Mouse (Mus musculus) layer of hippocampus, adult 2 months (tissue): ENCODE data around the gene Osbpl10. TPM values are rescaled to one million over a fixed set of nuclear protein-coding genes. Genes with fewer than 3 reads are reported as not detected.
A peak's percentile ranks its signal among the peaks of the same experiment; 100 is the strongest.

ENCODE experiments used
- DNase-seq, 2 experiments: peaks; one replicate each; pipeline ENCODE4 v3.0.0; 2022; ENCODE audit warnings: low spot score in 2 of 2
- H3K27ac ChIP-seq: fragments of 200-600 bp; 2 replicates; pipeline ENCODE4 v1.8.1; 2022
- H3K4me3 ChIP-seq: fragments of 200-600 bp; 2 replicates; pipeline ENCODE4 v1.8.1; 2022; ENCODE audit warnings: mild to moderate bottlenecking
- CTCF ChIP-seq: fragments of 200-600 bp; conservative IDR thresholded peaks from 2 replicates; pipeline ENCODE4 v1.8.1; 2022; ENCODE audit warnings: antibody characterized with exemption, mild to moderate bottlenecking, moderate library complexity
- total RNA-seq, 2 experiments: library from RNA; stranded (reverse); gene quantifications; 2 replicates each; pipeline ENCODE4 v1.2.3; 2021

Gene Osbpl10
- total RNA-seq, 2 experiments from 2014 or later = 19.0 to 19.5 TPM

DNA sequence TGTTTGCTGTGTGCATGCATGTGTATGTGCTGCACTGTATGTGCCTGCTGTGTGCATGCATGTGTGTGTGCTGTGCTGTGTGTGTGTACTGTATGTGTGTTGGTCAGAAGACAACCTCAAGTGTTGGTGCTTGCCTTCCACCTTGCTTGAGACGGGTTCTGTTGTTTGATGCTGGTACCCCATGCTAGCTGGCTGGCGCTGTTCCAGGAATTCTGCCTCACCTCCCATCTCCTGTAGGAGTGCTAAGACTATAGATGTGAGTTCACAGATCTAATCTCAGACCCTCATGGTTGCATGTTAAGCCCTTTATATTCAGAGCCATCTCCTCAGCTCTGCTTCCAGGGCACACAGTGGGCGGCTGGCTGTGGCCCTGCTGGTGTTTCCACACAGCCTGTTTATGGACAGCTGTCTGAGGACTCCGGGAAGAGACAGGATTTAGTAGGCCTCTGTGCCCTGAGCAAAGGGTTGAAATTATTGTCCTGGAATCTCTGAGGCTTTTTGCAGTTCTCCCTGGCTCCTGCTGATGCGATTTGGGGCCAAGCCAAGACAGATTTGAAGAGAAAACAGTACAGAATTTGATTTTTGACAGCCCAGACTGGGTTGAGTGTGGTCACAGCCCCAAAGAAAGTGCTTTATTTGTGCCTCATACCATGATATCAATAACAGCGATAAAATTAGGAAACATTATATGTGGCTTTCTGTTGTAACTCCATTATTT lies 10.4 kb downstream of the Osbpl10 start:
- DNase-seq = peak; percentile 19 to 38
- no peak for TF ChIP-seq CTCF
- Histone ChIP-seq H3K4me3 (no peak overlapping the region), H3K27ac (peak overlapping the region; percentile 37)

DNA sequence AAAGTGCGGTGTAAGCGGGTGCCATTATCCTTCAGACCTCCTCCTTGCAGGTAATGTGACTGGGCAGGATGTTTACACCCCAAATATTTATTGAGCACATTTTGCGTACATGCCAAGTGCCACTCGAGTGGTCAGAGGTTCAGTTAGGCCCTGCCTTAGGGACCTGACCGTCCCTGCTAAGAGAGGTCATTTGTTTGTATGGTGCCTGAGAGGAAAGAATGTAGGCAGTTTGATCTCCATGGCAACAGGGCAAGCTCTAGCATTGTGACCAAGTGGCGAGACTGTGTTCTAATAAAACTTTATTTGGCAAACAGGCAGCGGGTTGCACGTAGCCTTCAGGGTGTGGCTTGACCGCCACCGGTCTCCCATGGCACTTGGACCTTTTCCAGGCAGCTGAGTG lies 12.1 kb downstream of the Osbpl10 start:
- DNase-seq = no peak
- Histone ChIP-seq H3K27ac (no peak overlapping the region), H3K4me3 (no peak overlapping the region)
- TF ChIP-seq CTCF = no peak

DNA sequence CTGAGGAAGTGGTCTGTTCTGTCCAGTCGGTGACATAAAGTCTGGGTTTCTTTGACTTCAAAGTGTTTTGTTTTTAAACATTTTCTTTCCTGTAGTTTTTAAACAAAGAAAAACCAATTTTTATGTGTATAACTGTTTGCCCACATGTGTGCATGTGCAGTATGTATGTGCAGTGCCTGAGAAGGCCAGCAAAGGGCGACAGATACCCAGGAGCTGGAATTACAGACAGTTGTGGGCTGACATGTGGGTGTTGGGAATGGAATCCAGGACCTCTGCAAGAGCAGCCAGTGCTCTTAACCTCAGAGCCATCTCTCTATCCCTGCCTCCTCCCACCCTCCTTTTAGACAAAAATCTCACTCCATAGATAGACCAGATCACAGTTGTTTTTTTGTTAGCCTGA lies 14.2 kb downstream of the Osbpl10 start:
- TF ChIP-seq CTCF = no peak
- no peak overlapping the region for H3K27ac ChIP-seq
- DNase-seq = no peak
- H3K4me3 ChIP-seq = no peak overlapping the region

DNA sequence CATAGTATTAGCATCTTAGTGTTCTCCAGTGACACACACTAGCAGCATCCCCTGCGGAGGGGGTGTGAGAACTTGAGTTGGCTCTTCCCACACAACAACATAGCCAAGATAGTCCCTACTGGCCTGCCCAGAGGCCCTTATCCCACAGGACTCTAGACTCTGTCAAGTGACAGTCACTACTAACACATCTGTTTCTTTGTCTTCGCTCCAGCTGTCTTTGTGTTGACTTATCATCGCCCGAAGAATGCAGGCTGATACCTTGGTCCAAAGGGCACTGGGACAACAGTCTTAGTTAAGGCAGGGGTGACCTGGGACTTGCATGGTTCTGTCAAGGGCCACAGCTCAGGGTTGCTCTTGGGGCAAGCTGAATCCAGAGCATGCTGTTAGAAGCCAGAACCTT lies 16.9 kb downstream of the Osbpl10 start:
- Histone ChIP-seq H3K4me3 (no peak overlapping the region), H3K27ac (no peak overlapping the region)
- DNase-seq = peak in 1 of 2 experiments; percentile 2
- TF ChIP-seq CTCF = no peak

DNA sequence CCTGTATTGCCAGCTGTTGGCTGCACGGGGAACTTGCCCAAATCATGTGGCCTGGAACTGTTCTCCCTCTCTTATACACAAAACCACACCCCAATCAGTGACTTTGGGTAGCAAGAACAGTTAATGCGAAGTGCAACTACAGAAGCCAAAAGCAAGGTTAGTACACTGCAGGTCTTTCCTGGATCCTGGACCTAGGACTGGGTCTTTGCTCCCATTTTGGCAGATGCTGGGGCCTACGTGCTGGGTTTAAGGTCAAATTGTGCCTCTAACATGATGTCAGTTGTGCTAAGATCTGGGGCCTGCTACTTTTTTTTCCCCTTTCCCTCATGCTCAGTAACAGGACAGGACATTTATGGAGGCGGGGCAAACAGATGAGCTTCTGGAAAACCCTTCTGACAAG lies 17.3 kb downstream of the Osbpl10 start:
- Histone ChIP-seq H3K27ac (no peak overlapping the region), H3K4me3 (no peak overlapping the region)
- DNase-seq = no peak
- no peak for TF ChIP-seq CTCF

DNA sequence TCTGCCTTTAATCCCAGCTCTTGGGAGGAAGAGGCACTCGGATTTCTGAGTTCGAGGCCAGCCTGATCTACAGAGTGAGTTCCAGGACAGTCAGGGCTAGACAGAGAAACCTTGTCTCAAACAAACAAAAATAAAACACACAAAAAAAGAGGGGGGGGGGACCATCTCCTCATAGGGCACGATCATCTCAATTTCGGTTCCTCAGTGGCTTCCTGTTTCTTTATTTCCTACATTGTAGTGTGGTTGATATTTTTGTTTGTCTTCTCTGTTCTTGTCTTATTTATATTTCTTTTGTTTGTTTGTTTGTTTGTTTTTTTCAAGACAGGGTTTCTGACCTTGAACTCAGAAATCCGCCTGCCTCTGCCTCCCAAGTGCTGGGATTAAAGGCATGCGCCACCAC lies 18.1 kb downstream of the Osbpl10 start:
- no peak overlapping the region for H3K4me3 ChIP-seq
- no peak overlapping the region for H3K27ac ChIP-seq
- no peak for TF ChIP-seq CTCF
- DNase-seq = no peak

DNA sequence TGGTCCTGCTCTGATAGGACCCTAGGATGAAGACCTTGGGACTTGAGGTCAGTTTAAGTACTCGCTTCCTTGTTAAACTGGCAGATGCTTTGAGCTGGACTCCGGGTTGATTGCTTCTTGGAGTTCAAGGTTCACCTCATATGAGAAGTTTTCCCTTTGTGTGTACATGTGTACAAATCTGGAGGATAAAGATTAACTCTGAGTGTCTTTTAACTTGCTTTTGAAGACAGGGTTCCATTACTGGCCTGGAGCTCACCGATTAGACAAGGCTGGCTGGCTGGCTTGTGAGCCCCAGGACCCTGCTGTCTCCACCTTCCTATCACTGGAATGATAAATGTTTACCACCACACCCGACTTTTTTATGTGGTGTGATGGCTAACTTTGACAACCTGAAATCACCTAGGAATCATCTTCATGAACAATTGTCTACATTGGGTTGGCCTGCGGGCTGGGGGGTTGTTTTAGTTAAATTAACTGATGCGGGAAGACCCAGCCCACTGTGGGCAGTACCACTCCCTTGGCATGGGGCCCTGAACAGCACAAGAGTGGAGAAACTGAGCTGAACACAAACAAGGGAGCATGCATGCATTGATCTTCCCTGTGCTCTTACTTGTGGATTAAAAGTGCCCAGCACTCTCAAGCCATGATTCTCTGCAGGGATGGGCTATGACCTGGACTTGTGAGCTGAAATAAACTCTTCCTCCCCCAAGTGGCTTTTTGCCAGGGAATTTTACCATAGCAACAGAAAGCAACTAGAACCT lies 20.8 kb downstream of the Osbpl10 start:
- Histone ChIP-seq H3K27ac (no peak overlapping the region), H3K4me3 (no peak overlapping the region)
- TF ChIP-seq CTCF = no peak
- no peak for DNase-seq

DNA sequence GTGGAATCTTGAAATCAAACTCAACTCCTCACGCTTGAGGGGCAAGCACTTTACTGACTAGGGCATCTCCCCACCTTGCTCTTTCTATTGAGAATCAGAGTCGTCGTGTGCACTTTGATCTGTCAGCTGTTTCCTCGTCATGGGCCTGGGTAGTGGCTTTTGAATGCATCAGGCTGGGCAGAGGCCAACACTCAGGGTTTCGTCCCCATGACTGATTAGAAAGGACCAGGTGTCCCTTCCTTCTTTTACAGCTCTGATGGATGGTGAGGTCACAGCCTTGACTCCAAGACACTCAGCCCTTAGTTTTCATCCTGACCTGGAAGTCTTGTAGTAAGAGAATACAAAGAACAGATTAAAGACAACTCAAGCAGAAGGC lies 21.4 kb downstream of the Osbpl10 start:
- Histone ChIP-seq H3K4me3 (no peak overlapping the region), H3K27ac (no peak overlapping the region)
- no peak for DNase-seq
- no peak for TF ChIP-seq CTCF

DNA sequence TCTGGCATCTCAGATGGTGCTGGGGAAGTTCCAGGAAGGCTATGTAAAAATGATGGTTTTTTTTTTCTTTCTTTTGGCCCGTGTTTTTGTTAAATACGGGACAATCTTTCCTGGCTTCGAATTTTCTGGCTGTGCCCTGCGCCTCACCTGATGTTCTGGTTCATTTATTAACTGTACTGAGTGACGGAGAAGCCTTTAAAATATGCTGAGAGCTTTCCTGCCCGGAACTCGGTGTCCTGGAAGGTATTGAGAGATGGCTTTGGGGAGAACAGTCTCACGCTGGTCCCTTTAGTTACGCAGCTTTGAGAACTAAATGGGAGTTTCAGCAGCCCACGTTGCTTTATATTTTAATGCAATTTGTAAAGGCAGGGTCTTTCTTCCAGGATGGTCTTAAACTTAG lies 27.1 kb downstream of the Osbpl10 start:
- DNase-seq = no peak
- no peak overlapping the region for H3K4me3 ChIP-seq
- H3K27ac ChIP-seq = no peak overlapping the region
- no peak for TF ChIP-seq CTCF

DNA sequence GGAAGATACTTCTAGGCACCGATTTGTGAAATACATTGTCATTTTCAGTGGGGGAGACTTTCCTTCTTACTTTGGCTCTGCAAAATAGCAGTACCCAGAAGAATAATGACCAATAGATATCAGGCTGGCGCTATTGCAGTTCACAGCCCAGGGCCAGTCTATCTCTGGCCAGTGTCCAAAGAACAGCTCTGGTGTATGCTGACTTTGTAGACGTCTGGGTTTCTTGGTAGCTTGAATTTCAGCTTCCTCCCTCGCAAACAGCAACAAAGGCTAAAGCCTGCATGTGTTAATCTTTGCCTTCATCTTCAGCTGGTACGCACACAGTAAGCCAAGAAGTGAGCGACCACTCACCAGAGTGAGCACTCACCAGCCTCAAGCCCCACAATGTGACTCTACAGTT lies 29.4 kb downstream of the Osbpl10 start:
- H3K4me3 ChIP-seq = no peak overlapping the region
- no peak overlapping the region for H3K27ac ChIP-seq
- no peak for DNase-seq
- TF ChIP-seq CTCF = no peak

DNA sequence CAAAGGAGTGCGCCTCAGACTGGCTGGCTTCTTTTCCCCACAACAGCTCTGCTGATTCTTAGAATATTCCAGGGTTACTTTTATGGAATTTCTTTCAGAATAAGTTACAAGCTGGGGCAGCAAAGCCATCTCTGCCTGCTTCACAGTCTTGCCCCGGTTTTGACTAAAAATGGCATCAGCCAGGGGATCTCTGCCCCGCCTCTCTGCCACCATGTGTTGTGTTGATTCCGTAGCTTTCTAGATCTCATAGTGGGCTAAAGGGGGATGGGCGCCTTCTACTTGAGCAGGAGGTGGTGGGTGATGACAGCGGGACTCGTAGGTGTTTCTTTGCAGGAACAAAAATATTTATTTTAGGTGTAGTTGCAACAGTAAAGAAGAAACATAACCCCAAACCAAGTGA lies 29.8 kb downstream of the Osbpl10 start:
- H3K4me3 ChIP-seq = no peak overlapping the region
- H3K27ac ChIP-seq = no peak overlapping the region
- DNase-seq = peak in 1 of 2 experiments; percentile 25
- TF ChIP-seq CTCF = no peak

DNA sequence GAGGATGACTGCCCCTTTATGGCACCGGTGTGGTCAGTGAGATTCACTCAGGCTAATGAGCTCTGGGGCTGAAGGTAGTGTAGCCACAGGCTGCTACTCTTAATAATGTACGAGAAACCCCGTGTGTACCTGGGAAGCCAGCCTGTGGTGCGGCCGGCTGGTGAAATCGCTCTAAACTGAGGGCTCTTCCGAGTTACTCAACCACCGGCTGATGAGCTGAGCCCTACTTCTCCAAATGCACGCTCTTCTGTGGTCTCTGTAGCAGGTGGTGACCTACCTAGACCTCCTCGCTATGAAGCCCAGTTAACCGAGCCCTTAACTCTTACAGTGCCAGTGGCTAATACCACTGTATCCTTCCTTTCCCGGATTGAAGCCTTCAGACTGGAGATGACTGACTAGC lies 34.0 kb downstream of the Osbpl10 start:
- no peak overlapping the region for H3K4me3 ChIP-seq

DNA sequence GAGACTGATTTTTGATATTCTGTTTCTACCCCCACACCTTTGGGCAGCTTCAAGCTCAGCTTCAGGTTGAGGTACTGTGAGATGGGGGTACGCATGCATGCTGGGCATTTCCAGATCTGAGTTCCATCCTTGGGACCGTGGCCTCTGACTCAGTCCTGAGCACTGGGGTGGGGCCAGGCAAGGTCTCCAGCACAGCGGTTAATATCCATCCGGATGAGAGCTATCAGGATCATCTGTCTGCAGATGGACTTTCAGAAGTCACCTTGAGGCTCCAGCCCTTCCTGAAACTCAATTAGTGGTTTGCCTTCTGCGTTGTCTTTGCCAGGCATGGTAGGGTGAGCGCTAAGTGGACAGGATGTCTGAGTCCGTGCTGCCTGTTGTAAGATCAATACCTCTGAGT lies 41.8 kb downstream of the Osbpl10 start:
- TF ChIP-seq CTCF = no peak
- H3K4me3 ChIP-seq = no peak overlapping the region
- H3K27ac ChIP-seq = no peak overlapping the region
- DNase-seq = no peak

More for the DNA sequence above, 34.0 kb downstream of the Osbpl10 start:
- no peak overlapping the region for H3K27ac ChIP-seq
- DNase-seq = no peak
- TF ChIP-seq CTCF = no peak

DNA sequence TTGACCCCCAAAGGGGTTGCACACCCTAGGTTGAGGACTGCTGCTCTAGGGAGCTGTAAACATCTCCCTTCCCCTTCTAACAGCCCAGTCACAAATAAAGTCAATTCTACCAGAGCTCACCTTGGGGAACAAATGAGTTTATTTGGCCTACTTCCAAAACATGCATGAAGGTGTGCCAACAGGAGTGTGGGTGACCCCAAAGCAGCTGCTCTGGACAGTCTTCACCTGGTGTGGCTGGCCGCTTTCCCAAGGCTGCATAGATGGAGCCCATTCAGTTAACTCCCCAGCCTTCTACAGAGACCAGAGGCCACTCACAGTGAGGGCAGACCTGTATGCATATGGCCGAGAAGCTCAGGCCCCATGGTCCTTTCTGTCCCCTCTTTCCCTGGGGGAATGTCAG lies 43.0 kb downstream of the Osbpl10 start:
- Histone ChIP-seq H3K4me3 (no peak overlapping the region), H3K27ac (no peak overlapping the region)
- DNase-seq = no peak
- TF ChIP-seq CTCF = no peak
